Mouse (Mus musculus) urinary bladder, postnatal 4 days (tissue): ENCODE measurements around the gene Igsf10.

Experiments used
- DNase-seq, 2 experiments: peaks; one replicate each; pipeline ENCODE4 v3.0.0; 2021 to 2022; ENCODE audit warnings: low spot score in 2 of 2

Igsf10 gene

DNA sequence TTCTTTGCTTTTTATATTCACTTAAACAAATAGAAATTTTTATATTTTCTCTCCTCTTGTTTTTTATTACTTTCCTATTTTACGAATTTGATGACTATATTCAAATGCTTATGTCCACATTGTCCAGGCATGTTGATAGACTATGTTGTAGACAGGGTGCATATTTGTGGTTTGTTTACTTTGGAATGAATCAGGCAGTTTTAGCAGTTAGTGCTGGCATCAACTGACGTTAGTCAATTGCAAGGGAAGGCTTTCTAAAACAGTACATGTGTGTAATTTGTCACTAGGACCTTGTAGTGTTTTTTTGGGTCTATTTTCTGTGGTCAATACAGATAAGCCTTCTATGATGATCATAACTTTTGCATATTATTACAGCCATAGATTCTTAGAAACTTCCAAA, 53.6 kb downstream of the Igsf10 start:
- DNase-seq: no peak

DNA sequence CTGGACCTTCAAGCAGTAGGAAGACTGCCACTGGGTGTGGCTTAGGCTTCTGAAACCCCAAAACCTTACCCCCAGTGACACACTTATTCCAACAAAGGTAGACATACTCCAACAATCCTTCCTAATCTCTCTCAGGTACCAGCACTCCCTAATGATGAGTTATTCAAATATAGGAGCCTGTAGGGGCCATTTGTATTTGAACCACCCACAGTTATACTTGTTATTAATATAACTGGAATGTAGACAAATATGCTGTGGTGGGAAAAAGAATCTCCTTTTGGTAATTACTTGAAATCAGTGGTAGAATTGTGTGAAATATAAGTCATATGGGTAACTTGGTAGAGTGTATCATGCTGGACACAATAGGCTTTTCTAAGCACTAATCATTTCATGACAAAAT, 65.6 kb downstream of the Igsf10 start:
- no peak for DNase-seq

DNA sequence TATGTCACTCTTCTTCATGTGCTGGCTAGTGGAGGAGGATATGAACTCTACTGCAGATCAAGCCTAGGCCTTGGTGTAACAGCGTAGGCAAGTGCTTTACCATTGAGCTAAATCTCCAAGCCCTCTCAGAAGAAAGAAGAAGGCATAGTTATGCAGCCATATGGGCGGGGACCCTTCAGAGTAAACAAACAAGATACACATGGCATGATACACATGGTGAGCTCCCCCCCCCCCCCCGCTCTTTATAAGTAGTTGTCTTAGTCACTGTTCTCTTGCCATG, 66.0 kb downstream of the Igsf10 start:
- no peak for DNase-seq

DNA sequence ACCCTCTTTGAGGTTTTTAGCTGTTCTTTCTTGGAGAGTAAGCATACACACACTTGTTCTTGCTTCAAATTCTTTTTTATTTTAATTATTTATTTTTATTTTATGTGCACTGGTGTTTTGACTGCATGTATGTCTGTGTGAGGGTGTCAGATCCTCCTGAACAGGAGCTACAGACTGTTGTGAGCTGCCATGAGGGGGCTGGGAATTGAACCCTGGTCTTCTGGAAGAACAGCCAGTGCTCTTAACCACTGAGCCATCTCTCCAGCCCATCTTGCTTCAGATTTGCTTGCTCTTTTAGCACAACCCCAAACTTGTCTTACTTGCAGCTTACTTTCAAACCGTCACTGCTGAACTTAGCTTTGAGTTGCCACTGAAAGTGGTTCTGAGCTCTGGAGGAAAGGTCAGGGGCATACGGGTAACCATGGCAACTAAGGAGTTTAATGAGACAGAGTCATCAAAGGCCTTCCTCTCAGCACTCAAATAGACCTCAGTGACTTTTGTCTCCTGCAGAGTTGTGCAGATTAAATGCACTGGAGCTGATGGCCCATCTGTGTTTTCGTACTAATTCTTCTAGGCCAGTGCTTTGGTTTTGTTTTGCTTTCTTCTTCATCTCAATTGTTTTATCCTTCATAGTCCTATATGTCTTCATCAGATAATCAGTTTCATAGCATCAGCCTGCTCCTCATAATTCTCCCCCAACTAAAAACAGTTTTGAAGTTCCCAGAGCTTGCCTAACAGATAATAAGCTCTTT, 66.5 kb downstream of the Igsf10 start:
- DNase-seq: no peak

DNA sequence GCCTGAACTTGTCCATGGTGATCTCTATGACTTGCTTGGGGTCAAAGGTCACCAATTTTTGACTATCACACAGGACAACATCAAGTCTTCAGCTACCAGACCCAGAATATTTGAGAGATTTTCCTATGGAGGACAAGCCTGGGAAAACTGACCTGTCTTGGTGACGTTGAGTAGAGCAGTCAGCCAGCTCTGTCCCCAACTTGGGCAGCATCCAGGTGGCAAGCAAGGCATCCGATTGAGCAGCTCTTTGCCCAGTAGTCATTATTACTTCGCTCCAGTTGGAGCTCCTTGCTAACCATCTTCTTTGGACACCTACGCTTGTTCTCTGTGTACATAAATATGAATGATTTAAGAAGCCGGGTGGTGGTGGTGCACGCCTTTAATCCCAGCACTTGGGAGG, 73.4 kb downstream of the Igsf10 start:
- no peak for DNase-seq
